Mouse (Mus musculus): ENCODE results near the gene Crmp1. TPM values are rescaled to one million over a fixed set of nuclear protein-coding genes. Genes with fewer than 3 reads are reported as not detected.

Crmp1 gene
- total and polyA plus RNA-seq, 3 experiments = not detected

- no peak overlapping the region for H3K9ac ChIP-seq (ENCODE audit: control insufficient read depth, low read depth, low read length, poor library complexity, severe bottlenecking)
- H3K4me3 ChIP-seq (ENCODE audit: control insufficient read depth in 1 of 2, insufficient read depth in 1 of 2, low read depth in 2 of 2, low read length in 2 of 2) = no peak overlapping the region
- H3K9me3 ChIP-seq (replicated peaks; ENCODE audit: insufficient read depth, low read length) = no peaks in the 10 kb centered on the region
- no peaks in the 10 kb centered on the region for H3K4me1 ChIP-seq (ENCODE audit: control insufficient read depth in 1 of 2, insufficient read depth in 2 of 2, low read length in 2 of 2)
- H3K36me3 ChIP-seq (ENCODE audit: control insufficient read depth in 1 of 2, insufficient read depth in 2 of 2, low read length in 2 of 2) = no peaks in the 10 kb centered on the region
- DNase-seq (ENCODE audit: low read depth, low spot score) = no peak
- H3K79me2 ChIP-seq (ENCODE audit: control insufficient read depth, insufficient read depth, low read length, poor library complexity) = no peaks in the 10 kb centered on the region
- no peaks in the 10 kb centered on the region for H3K27me3 ChIP-seq (ENCODE audit: control insufficient read depth in 1 of 2, insufficient read depth in 2 of 2, low read length in 2 of 2)
- no peak overlapping the region for H3K27ac ChIP-seq (ENCODE audit: control insufficient read depth, low read depth, low read length)
- TF ChIP-seq POLR2A (IDR thresholded peaks at IDR 0.05; ENCODE audit: control insufficient read depth in 1 of 2, insufficient read depth in 1 of 2, low read depth in 1 of 2, low read length in 2 of 2, poor library complexity in 1 of 2) (no peak), USF1 (IDR thresholded peaks at IDR 0.05; ENCODE audit: low read depth, low read length) (no peak), TCF12 (IDR thresholded peaks at IDR 0.05; ENCODE audit: low read depth, low read length) (no peak), TAL1 (IDR thresholded peaks at IDR 0.05; ENCODE audit: low read length) (no peak), E2F4 (IDR thresholded peaks at IDR 0.05; ENCODE audit: borderline replicate concordance, low read depth, low read length) (no peak), RCOR1 (IDR thresholded peaks at IDR 0.05; ENCODE audit: low read depth, low read length) (no peak), UBTF (IDR thresholded peaks at IDR 0.05; ENCODE audit: borderline replicate concordance, insufficient read depth, low read depth, low read length) (no peak), ELF1 (IDR thresholded peaks at IDR 0.05; ENCODE audit: low read depth, low read length) (no peak), ZMIZ1 (IDR thresholded peaks at IDR 0.05; ENCODE audit: low read depth, low read length) (no peak), TBP (IDR thresholded peaks at IDR 0.05; ENCODE audit: low read depth, low read length) (no peak), NRF1 (IDR thresholded peaks at IDR 0.05; ENCODE audit: insufficient read depth, low read depth, low read length, poor library complexity, severe bottlenecking) (no peak), MYB (IDR thresholded peaks at IDR 0.05; ENCODE audit: low read depth, low read length) (no peak), MAZ (IDR thresholded peaks at IDR 0.05; ENCODE audit: low read depth, low read length) (no peak), ZC3H11A (IDR thresholded peaks at IDR 0.05; ENCODE audit: low read depth, low read length) (no peak), USF2 (IDR thresholded peaks at IDR 0.05; ENCODE audit: borderline replicate concordance in 1 of 2, insufficient read depth in 1 of 2, low read depth in 1 of 2, low read length in 2 of 2) (no peak), CHD2 (IDR thresholded peaks at IDR 0.05; ENCODE audit: low read length) (no peak), SIN3A (IDR thresholded peaks at IDR 0.05; ENCODE audit: low read length) (no peak), ZKSCAN1 (IDR thresholded peaks at IDR 0.05; ENCODE audit: low read depth, low read length) (no peak), RAD21 (IDR thresholded peaks at IDR 0.05; ENCODE audit: low read depth, low read length) (no peak)
Observed at GRCm38 (mm10) chr5:37206364-37206763, 35.4 kb upstream of the Crmp1 start.

- H3K27ac ChIP-seq (ENCODE audit: control insufficient read depth, low read depth, low read length) = no peak overlapping the region
- H3K4me3 ChIP-seq (ENCODE audit: control insufficient read depth in 1 of 2, insufficient read depth in 1 of 2, low read depth in 2 of 2, low read length in 2 of 2) = no peak overlapping the region
- H3K36me3 ChIP-seq (ENCODE audit: control insufficient read depth in 1 of 2, insufficient read depth in 2 of 2, low read length in 2 of 2) = no peaks in the 10 kb centered on the region
- no peaks in the 10 kb centered on the region for H3K9me3 ChIP-seq (replicated peaks; ENCODE audit: insufficient read depth, low read length)
- DNase-seq (ENCODE audit: low read depth, low spot score) = no peak
- no peak overlapping the region for H3K9ac ChIP-seq (ENCODE audit: control insufficient read depth, low read depth, low read length, poor library complexity, severe bottlenecking)
- H3K4me1 ChIP-seq (ENCODE audit: control insufficient read depth in 1 of 2, insufficient read depth in 2 of 2, low read length in 2 of 2) = no peaks in the 10 kb centered on the region
- H3K79me2 ChIP-seq (ENCODE audit: control insufficient read depth, insufficient read depth, low read length, poor library complexity) = no peaks in the 10 kb centered on the region
- no peaks in the 10 kb centered on the region for H3K27me3 ChIP-seq (ENCODE audit: control insufficient read depth in 1 of 2, insufficient read depth in 2 of 2, low read length in 2 of 2)
- TF ChIP-seq SMC3 (IDR thresholded peaks at IDR 0.05; ENCODE audit: low read depth, low read length) (no peak), NRF1 (IDR thresholded peaks at IDR 0.05; ENCODE audit: insufficient read depth, low read depth, low read length, poor library complexity, severe bottlenecking) (no peak), HCFC1 (IDR thresholded peaks at IDR 0.05; ENCODE audit: low read depth, low read length) (no peak), MEF2A (IDR thresholded peaks at IDR 0.05; ENCODE audit: extremely low read depth, insufficient replicate concordance, low read depth, low read length, poor library complexity, severe bottlenecking) (no peak), GATA1 (IDR thresholded peaks at IDR 0.05; ENCODE audit: low read depth, low read length) (no peak), GABPA (IDR thresholded peaks at IDR 0.05; ENCODE audit: low read depth, low read length) (no peak), MYB (IDR thresholded peaks at IDR 0.05; ENCODE audit: low read depth, low read length) (no peak), ZKSCAN1 (IDR thresholded peaks at IDR 0.05; ENCODE audit: low read depth, low read length) (no peak), BHLHE40 (IDR thresholded peaks at IDR 0.05; ENCODE audit: borderline replicate concordance, low read depth, low read length) (no peak), TCF12 (IDR thresholded peaks at IDR 0.05; ENCODE audit: low read depth, low read length) (no peak), JUND (IDR thresholded peaks at IDR 0.05; ENCODE audit: low read depth, low read length) (no peak), ZMIZ1 (IDR thresholded peaks at IDR 0.05; ENCODE audit: low read depth, low read length) (no peak), MXI1 (IDR thresholded peaks at IDR 0.05; ENCODE audit: low read depth, low read length) (no peak), MAX (IDR thresholded peaks at IDR 0.05; ENCODE audit: low read length) (no peak), ZNF384 (IDR thresholded peaks at IDR 0.05; ENCODE audit: low read depth, low read length) (no peak), POLR2A (IDR thresholded peaks at IDR 0.05; ENCODE audit: control insufficient read depth in 1 of 2, insufficient read depth in 1 of 2, low read depth in 1 of 2, low read length in 2 of 2, poor library complexity in 1 of 2) (no peak), POLR2AphosphoS2 (IDR thresholded peaks at IDR 0.05; ENCODE audit: low read length) (no peak), MAZ (IDR thresholded peaks at IDR 0.05; ENCODE audit: low read depth, low read length) (no peak)
Observed at GRCm38 (mm10) chr5:37212938-37213708, 28.6 kb upstream of the Crmp1 start.

All from MEL (cell line).